Mouse (Mus musculus) liver, postnatal 0 days (tissue): ENCODE measurements around the gene Rif1.

ENCODE experiments used
- CTCF ChIP-seq: sonication (generic); IDR thresholded peaks from 2 replicates; pipeline ENCODE4 v1.5.1; 2016; ENCODE audit warnings: antibody characterized with exemption, low read depth
- EP300 ChIP-seq: IDR thresholded peaks from 2 replicates; pipeline ENCODE4 v1.6.1; 2016; ENCODE audit warnings: antibody characterized with exemption, low read depth, mild to moderate bottlenecking

GRCm38 (mm10) chr2:52073141-52073904 is 691 bp downstream of the Rif1 start:
- no peak for TF ChIP-seq CTCF
- TF ChIP-seq EP300: no peak
